Mouse (Mus musculus) cerebellum, adult 18-20 months (tissue): ENCODE measurements around the gene Cdkal1.

Source experiments
- DNase-seq, 2 experiments: peaks; one replicate each; pipeline ENCODE4 v3.0.0; 2021

The Cdkal1 gene

DNA sequence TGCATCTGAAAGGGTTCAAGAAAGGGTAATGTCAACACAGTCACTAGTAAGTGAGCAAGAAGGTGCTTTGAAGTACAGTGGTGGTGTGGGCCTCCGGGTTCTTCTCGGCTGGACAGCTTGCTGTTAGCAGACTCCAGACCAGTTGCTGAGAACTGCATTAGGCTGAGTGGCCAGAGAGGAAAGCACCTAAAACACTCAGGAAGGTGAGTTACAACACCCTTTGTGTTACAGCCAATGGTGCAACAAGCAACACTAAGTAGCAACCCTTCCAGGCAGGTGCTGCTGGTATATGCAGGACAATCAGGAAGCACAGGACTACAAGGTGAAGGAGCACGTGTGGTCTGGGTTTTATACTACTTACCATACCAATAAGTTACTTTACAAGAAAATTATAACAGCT is 90.2 kb downstream of the Cdkal1 start:
- DNase-seq: no peak

DNA sequence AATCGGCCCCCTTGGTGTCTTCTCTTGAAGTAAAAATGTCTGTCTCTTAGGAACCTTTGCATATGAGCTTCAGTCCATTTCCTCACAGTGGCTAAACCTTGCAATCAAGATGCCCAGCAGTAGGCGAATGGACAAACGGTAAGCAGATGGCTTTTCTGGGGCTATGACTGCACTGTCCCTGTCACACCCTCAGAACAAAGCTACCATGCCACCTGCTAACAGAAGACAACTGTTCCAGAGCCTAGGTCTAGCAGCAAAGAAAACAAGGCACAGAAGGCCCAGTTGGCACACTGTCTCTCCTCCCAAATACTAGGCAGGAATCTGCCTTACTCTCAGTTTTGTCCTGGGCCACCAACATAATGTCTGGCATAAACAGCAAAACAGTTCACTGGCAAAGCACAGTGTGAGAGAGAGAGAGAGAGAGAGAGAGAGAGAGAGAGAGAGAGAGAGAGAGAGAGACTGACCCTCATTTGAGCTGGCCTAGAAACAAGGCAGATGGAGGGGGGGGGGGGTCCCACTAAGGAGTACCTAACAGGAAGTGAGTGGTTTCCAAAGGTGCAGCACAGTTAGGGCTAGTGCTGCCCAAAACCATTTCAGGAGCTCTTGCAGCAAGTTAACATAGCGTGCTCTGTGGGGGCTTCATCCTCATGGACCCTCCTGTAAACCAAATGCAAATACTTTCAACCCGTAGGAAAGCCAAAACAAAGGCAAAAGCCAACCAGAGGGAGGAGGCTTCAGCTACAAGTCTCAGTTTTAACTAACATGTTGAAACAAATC is 95.6 kb downstream of the Cdkal1 start:
- peak; percentile 82 to 94 for DNase-seq

GRCm38 (mm10) chr13:29756052-29756451 is 99.4 kb downstream of the Cdkal1 start:
- DNase-seq: no peak

- DNase-seq: peak; percentile 85 to 87
Observed at GRCm38 (mm10) chr13:29753254-29753653, 102.2 kb downstream of the Cdkal1 start.

- DNase-seq: no peak
Observed at GRCm38 (mm10) chr13:29752061-29752460, 103.4 kb downstream of the Cdkal1 start.

- no peak for DNase-seq
Observed at GRCm38 (mm10) chr13:29751201-29751600, 104.3 kb downstream of the Cdkal1 start.

DNA sequence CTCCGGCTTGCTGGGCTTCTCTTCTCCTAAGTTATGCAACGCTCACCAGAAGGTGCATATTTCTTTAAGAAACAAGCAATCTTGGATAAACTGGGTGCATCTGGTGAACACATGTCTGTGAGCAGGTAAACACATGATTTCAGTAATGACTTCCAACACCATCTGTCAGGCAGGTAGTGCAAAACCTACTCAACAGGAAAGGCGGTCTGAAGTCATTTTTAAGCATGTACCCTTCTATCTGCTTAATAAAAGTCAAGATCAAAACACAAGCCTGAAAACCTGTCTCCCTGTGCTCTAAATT is 108.2 kb downstream of the Cdkal1 start:
- DNase-seq: no peak

- no peak for DNase-seq
Observed at GRCm38 (mm10) chr13:29746501-29747346, 108.8 kb downstream of the Cdkal1 start.

DNA sequence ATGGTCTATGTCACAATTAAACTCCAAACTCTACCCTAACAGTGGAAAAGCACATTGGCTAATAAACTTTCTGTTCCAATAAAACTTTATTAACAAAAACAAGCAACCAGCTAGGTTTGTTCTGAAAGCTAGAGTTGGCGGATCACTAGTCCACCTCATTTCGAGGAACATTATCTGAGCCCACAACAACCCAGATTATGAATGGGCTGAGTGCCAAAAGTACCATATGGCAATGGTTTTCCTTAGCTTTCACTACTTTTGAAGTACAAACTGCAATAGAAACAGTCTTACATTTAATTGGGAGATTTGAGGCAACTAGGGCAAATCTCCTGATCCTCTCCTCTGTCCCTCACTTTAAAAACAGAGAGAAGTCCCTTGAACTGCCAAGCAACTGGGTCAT is 110.4 kb downstream of the Cdkal1 start:
- peak; percentile 56 to 57 for DNase-seq

- DNase-seq: no peak
Observed at GRCm38 (mm10) chr13:29744188-29744587, 111.3 kb downstream of the Cdkal1 start.

DNA sequence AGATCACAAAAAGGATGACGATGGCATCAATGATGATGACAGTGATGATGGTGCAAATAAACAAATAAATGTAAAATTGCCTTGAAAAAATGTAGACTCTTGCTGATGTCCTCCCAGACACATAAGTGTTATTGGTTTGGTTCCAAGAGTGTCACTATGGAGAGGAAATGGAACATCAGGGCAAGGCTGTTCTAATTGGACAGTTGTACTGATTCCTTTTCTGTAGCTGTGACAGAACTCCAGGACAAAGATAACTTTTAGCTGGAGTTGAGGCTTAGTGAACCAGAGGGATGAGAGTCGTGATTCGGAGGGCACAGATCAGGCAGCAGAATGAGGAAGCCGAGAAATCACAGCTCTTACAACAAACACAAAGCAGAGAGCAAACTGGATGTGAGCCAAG is 111.7 kb downstream of the Cdkal1 start:
- no peak for DNase-seq

- peak in 1 of 2 experiments; percentile 19 for DNase-seq
Observed at GRCm38 (mm10) chr13:29737675-29738461, 117.6 kb downstream of the Cdkal1 start.

DNA sequence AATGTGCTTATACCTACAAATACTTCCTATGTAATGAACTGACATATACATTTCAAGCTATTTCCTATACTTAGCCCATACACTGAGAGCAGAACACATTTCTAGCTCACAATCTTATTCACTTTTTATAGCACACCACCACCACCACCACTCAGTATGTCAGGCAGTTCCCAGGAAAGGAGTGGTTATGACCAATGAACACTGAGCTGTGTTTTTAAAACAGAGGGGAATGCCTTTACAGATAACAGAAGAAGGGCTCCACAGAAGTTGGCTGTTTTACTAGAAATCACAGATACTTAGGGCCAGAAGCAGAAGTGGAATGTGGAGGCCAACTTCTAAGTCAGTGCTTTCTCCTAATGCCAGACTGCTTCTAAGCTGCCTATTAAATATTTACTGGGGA is 121.0 kb downstream of the Cdkal1 start:
- DNase-seq: no peak

GRCm38 (mm10) chr13:29726154-29726825 is 129.2 kb downstream of the Cdkal1 start:
- no peak for DNase-seq

- DNase-seq: no peak
Observed at GRCm38 (mm10) chr13:29724855-29725254, 130.6 kb downstream of the Cdkal1 start.

- no peak for DNase-seq
Observed at GRCm38 (mm10) chr13:29723150-29723549, 132.3 kb downstream of the Cdkal1 start.

DNA sequence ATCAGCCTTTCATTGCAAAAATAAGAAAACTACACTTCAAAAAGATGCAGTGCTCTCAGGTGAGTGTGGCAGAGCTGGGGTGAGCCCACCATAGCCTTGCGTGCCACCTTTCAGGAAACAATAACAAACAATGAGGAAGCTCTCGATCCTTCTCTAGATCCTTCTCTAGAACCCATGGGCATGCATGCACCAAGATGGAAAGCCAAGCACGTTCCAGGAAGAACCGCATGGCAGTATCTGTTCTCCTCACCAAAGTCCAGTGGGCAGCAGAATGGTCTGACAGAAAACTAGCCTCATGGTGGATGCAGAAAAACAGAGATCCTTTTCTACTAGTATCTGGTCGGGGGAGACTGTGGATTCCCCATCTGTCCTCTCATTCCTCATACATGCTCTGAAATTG is 134.3 kb downstream of the Cdkal1 start:
- no peak for DNase-seq

DNA sequence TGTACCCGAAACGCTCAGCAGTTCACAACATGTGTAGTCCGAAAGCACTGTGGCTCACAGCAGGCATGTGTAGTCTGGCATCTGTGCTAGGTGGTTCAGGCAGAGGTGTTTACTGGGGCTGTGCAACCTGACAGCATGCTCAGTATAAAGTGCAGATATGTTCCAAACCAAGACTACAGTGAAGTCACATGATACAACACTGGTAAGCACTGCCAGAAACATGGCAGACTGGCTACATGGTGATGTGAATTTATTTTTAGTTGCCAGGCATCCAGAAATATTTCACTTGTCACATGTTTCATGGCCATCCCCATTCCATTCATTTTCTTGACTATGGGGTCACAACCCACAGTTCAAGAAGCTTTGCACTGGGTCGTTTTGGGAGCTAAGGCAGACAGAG is 138.9 kb downstream of the Cdkal1 start:
- no peak for DNase-seq

GRCm38 (mm10) chr13:29715241-29715841 is 140.1 kb downstream of the Cdkal1 start:
- DNase-seq: no peak

DNA sequence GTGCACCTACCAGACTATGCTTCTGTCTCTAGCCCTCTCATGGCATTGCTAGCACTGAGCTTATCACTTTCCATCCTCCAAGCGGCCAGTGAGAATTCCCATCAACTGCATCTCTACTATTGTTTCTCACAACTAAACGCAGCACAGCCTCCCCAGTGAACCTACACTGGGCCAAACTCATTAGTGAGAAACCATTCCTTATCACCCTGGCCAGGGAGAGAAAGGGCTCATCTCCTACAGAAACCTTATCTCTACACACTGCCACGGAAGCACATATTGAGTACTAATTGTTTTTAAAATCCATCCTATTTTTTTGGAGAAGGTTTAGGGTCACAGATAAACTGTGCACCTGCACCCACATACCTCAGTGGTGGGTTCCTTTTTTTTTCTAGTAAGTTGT is 147.9 kb downstream of the Cdkal1 start:
- DNase-seq: no peak

DNA sequence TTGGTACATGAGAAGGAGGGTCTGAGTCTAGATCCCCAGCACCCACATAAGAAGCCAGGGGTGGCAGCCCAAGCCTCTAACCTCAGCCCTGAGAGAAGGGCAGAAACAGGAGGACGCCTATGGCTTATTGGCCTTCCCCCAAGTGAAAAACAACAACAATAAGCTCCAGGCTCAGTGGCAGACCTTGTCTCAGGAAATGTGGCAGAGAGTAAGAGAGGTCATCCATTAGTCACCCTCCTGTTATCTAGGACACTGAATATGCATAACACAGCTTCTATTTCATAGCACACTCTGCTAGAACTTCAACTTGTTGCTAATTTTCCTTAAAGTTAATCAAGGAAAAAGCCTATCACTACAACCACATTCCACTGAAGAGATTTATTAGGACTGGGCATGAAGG is 154.1 kb downstream of the Cdkal1 start:
- DNase-seq: no peak

DNA sequence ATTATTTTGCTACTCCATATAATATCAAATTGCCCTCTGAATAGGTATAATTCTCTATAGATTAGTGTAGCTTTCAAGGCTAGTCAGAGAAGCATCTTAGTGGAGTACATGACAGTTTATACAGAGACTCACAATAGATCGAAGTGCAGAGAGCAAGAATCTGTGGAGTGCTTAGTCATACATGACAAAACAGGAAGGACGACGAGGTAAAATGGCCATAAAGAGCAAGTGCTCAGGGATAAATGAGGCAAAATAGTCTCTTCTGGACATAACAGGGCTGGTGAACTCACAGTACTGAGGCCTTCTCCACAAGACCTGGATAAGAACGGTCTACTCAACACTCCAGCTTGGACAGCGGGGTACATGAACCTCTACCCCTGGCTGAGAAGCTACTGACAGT is 155.6 kb downstream of the Cdkal1 start:
- DNase-seq: no peak
